Mouse (Mus musculus) spleen, adult 18-20 months (tissue): ENCODE measurements around the gene Ipo8.

Experiments
- DNase-seq, 2 experiments: peaks; one replicate each; pipeline ENCODE4 v3.0.0; 2022; ENCODE audit warnings: mixed read lengths in 2 of 2

Gene Ipo8

DNA sequence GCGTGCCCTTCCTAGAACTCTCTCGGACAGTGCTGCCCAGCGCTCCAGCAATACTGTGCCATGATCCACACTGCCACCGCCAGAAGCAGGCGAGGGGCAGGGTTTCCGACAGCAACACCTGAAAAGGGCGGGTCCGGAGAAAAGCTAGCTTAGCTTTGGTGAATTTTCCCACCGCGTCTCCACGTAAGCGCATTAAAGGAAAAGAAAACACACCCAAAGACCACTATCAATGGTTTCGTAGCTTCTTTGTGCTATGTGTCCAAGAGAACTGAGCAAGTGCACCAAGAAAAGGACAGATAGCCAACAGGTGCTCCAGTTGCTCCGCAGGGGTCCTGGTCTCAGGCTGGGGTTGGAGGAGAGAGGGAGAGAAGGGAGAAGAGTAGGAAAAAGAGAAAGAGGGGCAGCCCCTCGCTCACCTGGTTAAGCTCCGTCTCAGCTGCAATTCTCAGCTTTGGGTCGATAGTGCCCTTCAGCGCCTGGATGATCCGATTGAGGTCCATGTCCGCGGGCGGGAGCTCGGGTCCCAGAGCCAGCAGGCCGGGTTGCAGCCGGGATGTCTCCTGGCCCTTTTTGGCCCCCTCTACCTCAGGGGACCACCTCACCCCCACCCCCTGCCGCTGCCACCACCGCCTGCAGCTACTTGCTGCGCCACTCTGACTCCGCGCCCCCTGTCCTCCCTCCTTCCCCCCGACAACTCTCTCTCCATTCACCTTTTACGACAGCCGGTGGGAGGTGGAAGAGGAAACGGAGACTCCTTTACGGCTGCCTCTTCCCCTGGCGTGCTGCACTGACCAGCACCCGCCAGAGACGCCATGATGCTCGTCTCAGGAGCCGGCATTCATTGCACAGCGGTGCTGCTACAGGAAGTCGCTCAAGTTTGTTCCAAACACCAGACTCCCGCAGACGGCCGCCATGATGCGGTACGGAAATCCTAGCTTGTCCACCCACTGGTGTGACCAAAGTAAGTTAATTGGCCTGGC, at the start of gene Ipo8:
Ipo8 (minus strand) TSS at position 720 of the 980 bp plus-strand sequence.
- peak; percentile 73 to 79 for DNase-seq

GRCm38 (mm10) chr6:148873911-148874310, 42.6 kb upstream of the Ipo8 start:
- DNase-seq: no peak

- DNase-seq: no peak
Observed at GRCm38 (mm10) chr6:148845629-148846028, 14.4 kb upstream of the Ipo8 start.

DNA sequence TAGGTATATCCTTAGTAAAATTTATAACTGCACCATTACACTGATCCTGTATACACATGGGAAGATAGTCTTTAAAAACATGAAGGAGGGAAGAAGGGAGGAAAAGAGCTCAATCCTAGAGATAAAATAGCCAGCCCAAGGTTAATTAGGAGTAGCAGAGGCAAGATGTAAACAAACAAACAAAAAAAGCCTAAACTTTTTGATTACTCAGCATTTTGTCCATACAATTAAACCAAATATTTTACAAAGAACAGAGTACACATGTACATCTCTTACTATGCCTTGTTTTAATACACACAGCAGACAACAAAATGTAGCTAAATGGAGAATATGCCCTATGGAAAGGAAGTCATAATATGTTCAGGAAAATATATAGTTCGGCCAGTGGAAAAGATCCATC, 10.5 kb upstream of the Ipo8 start:
- DNase-seq: no peak

GRCm38 (mm10) chr6:148838460-148838859, 7.2 kb upstream of the Ipo8 start:
- no peak for DNase-seq

GRCm38 (mm10) chr6:148831728-148832121, 458 bp upstream of the Ipo8 start:
- no peak for DNase-seq

DNA sequence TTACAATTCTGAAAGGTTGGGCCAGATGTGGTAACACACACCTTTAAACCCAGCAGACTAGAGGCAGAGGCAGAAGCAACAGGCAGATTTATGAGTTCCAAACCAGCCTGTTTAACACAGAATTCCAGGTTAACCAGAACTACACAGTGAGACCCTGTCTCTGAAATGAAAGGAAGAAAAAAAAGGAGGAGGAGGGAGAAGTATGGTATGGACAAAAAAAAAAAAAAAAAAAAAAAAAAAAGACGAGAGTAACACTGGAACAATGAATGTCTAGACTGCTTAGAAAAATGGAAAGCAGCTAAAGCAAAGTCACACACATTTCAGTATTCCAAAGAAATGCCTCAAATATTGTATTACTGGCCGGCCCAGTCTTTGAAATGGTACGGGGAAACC, 916 bp downstream of the Ipo8 start:
- DNase-seq: no peak

DNA sequence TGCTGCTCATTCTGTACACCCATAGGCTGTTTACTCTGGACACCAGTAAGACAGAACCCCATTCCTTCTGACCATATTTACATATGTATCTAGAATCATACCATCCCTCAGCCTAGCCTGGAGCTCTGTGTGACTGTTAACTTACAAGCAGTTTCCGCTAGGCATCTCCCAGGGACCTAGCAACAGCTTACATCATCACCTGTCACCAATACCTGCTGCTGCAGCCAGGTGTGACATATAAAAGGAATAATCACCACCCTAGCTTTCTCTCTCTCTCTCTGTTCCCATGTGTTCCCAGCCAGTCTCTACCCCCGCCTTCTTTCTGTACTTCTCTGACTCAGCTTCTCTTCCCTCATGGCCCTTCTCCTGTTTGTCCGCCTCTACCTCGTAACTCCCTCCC, 5.1 kb downstream of the Ipo8 start:
- no peak for DNase-seq

DNA sequence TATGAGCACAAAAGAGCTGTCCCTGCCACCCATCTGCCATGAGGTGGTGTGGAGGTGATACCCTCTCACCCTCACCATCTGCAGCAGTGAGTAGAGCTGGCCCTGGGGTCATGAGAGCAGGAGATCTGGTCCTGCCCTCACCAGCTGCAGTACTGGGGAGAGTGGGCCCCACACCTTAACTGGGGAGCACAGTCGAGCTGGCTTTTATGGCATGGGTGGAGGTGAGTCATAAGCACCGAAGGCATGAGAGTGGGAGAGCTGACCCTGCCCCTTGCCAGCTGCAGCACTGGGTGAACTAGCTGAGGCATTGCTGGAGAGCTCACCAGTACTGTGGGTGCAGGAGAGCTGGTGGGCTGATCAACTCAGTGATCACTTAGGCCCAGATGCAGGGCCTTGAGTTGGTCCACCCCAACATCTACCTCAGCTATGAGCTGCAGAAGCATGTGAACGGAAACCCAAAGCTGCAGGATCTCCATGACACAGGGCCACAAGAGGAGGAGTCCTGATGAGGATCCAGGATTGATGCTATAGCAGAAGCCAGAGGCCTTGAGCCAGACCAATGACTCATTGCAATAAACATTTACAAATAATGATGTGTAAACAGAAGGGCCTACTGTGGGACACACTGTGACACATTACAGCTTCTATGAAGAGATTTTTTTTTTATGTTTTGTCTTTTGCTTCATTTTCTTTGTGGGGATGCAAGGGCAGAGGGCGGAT, 12.5 kb downstream of the Ipo8 start:
- DNase-seq: no peak

- no peak for DNase-seq
Observed at GRCm38 (mm10) chr6:148816751-148817150, 14.5 kb downstream of the Ipo8 start.

DNA sequence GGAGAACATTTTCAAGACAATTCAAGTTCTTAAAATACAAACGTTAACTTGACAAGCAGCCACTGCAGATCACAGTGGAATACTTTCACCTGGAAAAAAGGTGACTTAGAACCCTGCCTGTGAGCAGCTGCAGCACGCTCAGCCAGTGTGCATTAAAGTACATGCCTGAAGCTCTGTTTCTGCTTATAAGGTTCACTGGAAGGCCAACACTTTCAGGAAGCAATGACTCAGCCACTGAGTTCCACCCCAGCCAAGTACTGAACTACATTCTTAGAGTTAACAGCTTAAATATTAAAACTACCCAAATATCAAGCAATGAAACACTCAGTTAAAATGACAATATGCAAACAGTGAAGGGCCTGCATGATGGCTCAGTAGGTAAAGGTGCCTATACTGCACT, 20.1 kb downstream of the Ipo8 start:
- no peak for DNase-seq

DNA sequence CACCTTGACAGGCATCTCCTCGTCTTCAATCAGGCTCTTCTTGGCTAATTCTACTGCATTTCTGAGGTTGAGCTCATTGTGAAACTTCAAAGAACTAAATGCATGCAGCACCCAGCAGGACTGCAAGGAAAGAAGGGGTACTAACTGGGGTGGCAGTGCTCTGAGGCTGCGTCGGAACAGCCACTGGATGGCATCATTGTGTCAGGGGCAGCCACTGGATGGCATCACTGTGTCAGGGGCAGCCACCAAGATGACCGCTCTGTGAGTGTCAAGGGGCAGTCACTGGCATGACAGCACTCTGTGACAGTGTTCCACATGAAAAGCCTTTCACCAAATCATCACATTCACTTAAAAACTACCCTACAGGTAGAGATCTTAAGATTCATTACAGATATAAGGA, 31.5 kb downstream of the Ipo8 start:
- no peak for DNase-seq

GRCm38 (mm10) chr6:148795145-148795544, 36.1 kb downstream of the Ipo8 start:
- DNase-seq: no peak

DNA sequence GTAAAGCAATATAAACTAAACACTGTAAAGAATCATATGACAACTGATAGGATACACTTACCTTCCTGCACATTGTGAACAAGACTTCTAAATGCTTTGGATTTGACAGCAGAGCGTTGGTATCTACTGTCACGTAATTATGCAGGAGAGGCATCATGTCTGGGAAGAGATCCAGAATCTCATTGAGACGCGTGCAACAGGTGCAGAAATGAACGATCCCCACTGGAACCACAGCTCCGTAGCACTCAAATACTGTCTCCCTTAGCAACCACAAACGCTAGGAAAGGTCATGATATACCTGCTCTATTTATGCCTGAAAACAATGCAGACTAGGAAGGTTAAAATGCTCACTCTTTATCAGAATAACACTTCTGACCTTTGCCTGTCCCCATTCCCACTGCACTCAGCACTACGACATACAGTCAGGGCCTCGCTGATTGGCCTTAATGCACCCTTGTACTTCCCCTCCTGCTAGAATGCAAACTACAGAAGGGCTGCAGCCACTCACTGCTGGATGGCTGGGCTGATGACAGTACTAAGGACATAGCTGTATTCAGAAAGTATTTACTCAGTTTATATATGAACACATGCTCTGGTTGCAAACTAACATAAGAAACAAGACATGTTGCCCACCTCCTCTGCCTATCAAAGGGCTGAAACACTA, 42.1 kb downstream of the Ipo8 start:
- no peak for DNase-seq

DNA sequence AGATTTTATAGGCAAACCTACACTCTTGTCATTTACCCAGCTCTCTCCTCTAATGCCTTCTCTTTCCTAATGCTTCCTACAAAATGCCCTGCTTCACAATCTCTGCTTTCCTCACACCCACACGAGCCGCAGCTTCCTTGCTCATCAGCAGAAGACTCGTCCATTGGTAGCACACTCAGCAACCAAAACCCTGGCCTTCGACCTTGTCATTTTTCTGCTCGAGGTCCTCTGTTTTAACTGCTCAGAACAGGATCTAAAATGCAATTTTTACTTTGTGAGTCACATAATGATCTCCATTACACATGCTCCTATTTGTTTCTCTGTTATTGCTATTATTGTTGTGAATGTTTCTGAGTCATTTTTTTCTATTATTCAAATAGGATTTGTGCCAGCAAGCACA, 45.1 kb downstream of the Ipo8 start:
- DNase-seq: no peak

- no peak for DNase-seq
Observed at GRCm38 (mm10) chr6:148784418-148784817, 46.8 kb downstream of the Ipo8 start.

DNA sequence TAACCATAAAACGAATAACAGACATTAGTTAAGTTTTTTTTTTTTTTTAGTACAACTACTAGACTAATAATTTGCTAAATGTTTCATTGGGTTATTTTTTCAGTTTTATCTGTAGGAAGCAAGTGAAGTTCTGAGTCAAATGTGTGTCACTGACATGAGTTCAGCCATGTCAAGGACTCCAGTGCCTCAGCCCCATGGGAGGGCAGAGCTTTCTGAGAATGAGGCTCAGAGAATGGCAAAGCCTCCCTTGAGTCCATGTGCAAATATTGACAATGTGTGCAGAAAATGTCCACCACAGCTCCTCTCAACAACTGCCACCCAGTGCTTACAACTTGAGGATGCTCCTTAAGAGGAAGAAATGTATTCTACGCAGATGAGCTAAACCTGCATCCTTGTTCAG, 55.0 kb downstream of the Ipo8 start:
- no peak for DNase-seq

DNA sequence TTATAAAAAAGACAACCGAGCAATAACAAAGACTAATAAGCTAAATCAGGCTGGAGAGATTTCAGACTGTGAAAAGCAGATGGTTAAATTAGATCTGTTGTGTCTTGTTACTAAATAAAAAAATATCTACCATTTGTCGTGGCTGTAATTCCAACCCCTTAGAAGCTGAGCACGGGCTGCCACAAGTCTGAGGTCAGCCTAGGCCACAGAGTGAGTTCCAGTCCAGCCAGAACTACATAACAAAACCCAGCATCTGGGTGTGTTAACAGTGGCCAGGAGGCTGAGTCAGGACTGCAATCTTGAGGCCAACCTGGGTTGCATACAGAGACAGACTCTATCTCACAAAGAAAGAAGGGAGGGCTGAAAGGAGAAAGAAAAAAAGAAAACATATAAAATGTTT, 59.8 kb downstream of the Ipo8 start:
- no peak for DNase-seq

- DNase-seq: peak in 1 of 2 experiments; percentile 4
Observed at GRCm38 (mm10) chr6:148768419-148768818, 62.8 kb downstream of the Ipo8 start.

GRCm38 (mm10) chr6:148767228-148767627, 64.0 kb downstream of the Ipo8 start:
- no peak for DNase-seq

- DNase-seq: no peak
Observed at GRCm38 (mm10) chr6:148761967-148762712, 69.1 kb downstream of the Ipo8 start.

DNA sequence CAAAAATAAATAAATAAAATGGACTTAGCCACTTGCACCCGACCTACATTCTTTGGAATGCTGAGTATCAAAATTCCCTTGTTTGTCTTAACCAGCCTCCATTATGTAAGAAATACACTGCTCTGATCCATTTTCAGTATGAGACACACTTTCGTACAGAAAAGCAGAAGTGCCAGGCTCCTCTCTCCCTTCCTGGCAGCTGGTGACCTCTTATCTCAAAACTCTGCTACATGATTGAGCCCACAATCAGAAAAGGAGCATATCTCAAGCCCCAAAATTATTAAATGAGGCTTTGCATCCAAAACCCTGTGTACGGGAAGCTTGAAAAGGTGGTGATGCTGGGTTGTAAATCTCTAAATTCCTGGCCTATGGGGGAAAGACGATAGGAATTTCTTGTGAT, 69.8 kb downstream of the Ipo8 start:
- no peak for DNase-seq

DNA sequence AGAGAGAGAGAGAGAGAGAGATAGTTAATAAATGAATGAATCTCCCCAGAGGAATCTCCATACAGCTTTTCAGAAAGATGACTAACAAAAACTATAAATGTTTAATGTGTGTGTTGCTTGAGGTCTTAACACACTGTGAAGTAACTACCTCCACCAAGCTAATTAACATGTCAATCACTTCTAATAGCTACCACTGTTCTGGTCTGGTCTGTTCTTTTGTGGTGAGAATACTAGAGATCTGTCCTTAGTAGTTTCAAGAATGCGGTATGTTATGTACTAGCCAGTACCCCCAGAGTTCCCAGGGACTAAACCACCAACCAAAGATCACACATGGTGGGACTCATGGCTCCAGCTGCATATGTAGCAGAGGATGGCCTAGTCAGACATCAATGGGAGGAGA, 74.7 kb downstream of the Ipo8 start:
- DNase-seq: no peak
